Mouse (Mus musculus): ENCODE data around the gene Hmgn5.

Hmgn5 gene

GRCm38 (mm10) chrX:109013283-109013682 is at the start of gene Hmgn5:
TSS of gene Hmgn5 (minus strand) at chrX:109013404.
- DNase-seq (ENCODE audit: low read depth, low spot score): peak; percentile 92

DNA sequence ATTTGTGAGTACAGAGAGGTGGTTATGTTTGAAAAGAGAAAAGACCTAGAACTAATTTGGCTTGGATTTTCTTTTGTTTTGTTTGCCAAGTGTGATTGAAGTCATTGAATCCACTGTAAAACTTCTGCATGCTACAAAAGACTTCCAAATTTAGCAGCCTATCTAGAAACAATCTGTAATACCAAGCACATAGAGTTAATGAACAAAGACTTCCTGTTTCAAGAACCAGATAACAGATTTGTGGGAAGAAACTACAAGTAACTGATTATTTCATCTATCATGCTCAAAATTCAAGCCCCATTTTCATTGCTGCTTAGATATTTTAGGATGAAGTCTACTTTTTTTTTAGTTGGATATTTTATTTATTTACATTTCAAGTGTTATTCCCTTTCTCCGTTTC is 34.6 kb upstream of the Hmgn5 start:
- DNase-seq (ENCODE audit: low read depth, low spot score): no peak

DNA sequence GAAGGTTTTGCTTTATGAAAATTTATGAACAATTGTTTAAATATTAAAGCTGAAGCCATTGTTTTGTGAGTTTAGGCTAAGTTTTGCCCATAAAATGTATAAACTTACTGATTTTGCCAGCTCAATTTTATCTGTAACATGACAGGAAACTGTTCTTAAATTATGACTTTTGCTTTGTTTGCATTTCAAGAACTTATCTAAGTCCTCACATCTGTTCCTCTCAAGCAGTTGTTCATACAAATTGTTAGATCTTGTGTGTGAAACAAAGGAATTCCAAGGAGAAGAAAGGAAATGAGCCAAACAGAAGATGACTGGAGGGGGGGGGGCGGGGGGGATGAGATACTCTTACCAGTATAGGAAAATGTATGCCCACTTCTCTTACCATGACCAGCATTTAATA is 13.0 kb upstream of the Hmgn5 start:
- DNase-seq (ENCODE audit: low read depth, low spot score): no peak

- no peak for DNase-seq (ENCODE audit: low read depth, low spot score)
Measured at GRCm38 (mm10) chrX:109020858-109021257, 7.7 kb upstream of the Hmgn5 start.

GRCm38 (mm10) chrX:109014166-109014565 is 962 bp upstream of the Hmgn5 start:
- no peak for DNase-seq (ENCODE audit: low read depth, low spot score)

DNA sequence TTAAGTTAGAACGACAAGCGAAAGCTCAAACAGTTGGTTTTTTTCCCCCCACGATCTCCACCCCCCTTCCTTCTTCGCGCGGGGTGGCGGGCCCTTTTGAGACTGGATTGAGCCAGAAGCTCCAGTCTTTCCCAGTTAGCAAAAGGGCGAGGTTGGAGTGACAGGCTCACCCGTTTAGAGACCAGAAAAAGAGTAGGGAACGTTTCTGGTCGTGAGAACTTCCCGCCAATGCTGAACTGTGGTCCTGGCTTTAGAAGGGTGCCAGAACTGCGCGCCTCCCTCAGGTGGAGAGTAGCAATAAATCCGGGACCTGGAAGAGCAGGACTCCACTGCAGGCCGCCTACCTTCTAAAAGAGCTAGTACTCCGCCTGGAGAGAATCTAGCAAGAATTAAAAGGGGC is 482 bp upstream of the Hmgn5 start:
- peak; percentile 27 for DNase-seq (ENCODE audit: low read depth, low spot score)

DNA sequence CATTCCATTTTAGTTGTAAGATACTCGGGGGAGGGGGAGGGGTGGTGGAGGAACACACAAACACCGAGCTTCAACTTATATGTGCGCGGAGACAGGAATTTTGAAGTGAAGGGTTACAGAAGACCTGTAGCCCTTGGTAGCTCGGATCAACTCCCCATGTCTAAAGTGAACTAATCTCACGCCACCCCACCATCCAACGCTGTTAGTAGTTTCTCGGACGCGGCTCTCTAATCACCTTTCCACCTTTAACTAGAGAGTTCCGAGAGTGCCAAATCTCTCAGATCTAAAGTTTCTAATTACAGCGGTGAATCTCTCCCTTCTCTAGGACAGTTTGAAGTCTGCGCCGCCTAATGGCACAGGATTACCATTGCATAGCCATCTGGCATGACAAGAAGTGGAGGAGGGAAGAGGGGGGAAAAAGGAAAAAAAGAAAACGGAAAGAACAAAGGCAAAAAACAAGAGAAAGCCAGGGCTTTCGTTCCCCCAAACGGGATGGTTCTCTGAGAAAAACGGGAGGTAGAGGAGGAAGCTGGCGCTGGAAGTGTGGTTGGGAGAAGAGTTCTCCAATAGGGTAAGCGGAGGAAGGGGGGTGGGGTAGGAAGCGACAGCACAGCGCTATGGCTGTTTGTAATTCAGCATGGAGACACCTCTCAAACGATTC is 703 bp downstream of the Hmgn5 start:
- peak; percentile 48 for DNase-seq (ENCODE audit: low read depth, low spot score)

DNA sequence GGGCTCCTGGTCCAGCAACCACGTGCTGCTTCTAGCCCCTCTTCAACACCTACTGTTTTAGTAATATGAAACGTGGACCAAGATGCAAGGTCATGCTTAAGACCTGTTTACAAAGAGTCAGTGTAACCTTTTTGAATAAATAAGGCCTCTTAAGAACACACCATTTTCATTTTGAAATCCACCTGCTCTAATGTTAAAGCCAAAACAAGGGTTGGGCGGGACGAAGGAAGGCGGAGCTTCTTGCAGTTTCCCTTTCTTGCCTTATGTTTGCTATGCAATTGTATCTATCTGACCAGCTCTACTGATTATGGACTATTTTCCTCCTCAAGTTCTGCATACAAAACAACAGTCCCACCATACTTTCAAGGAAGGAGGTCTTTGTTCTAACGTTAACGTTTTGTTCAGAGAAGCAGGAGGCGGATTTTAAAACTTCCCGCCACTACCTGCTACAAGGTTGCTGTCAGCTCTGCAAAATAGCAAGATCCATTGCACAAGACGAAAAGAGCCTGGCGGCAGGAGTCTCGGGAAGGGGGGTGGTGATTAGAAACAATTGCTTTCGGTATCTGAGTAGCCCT is 1.5 kb downstream of the Hmgn5 start:
- DNase-seq (ENCODE audit: low read depth, low spot score): peak; percentile 0

- no peak for DNase-seq (ENCODE audit: low read depth, low spot score)
Measured at GRCm38 (mm10) chrX:109001277-109001676, 11.9 kb downstream of the Hmgn5 start.

Measured in forelimb bud, embryonic 11.5 days (tissue).